Mouse (Mus musculus): ENCODE results near the gene Tnfsf12. TPM values are rescaled to one million over a fixed set of nuclear protein-coding genes. Genes with fewer than 3 reads are reported as not detected.

The Tnfsf12 gene
- polyA plus RNA-seq, 1 experiment from 2014 or later, result 2.4 TPM

- Histone ChIP-seq H3K27ac (ENCODE audit: low read depth, low read length) (no peak overlapping the region), H3K9ac (ENCODE audit: low read length) (no peak overlapping the region), H3K4me2 (ENCODE audit: low read depth, low read length, severe bottlenecking) (no peak overlapping the region), H3K9me3 (ENCODE audit: control insufficient read depth, low read length) (no peaks in the 10 kb centered on the region), H3K27me3 (ENCODE audit: control insufficient read depth, insufficient read depth, low read length) (no peaks in the 10 kb centered on the region), H3K4me3 (ENCODE audit: low read depth, low read length) (no peak overlapping the region), H3K36me3 (ENCODE audit: control insufficient read depth, insufficient read depth, low read length) (no peaks in the 10 kb centered on the region), H3K4me1 (replicated peaks; ENCODE audit: control insufficient read depth, insufficient read depth, low read length) (peaks cover 4% of the 10 kb centered on the region; the same call in 1 of the 2 replicates)
- ATAC-seq (replicated peaks; ENCODE audit: low FRiP score) (no peak), DNase-seq (ENCODE audit: low spot score) (no peak)
- WGBS, result 18% methylated on average over 4 of the region's 4 CpGs
Observed at GRCm38 (mm10) chr11:69686377-69686776, 9.3 kb downstream of the Tnfsf12 start.

DNA sequence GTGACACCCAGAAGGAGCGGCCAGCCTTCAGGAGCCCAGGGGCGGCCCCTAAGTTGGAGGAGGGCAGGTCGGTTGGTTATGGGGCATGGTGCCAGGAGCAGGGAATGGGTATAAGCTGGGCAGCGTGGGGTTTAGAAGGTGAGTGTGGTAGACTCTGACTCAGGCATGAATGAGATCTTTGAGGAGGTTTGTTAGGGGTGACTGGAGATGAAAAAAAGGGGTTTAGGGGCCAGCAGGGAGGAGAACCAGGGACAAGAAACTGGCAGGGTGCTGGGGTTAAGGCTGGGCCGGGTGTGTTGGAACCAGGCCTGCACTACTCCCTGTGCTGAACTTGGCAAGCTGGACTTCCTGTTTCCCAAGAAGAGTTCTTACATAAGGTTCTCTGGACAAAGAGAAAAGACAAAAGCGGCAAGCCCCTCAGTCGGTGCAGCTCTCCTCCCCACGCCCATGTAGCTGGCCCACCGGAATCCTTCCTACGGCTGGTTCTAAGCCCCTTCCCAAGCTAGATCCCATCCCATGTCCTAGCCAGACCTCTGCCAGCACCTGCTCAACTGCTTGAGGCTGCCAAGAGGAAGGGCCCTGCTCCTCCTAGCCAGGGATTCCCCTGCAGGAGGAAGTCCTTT, 10.0 kb downstream of the Tnfsf12 start, which contains the start of gene Tnfsf13:
TSS of gene Tnfsf13 (minus strand) at position 259 of the 623 bp plus-strand sequence.
- Histone ChIP-seq H3K4me1 (replicated peaks; ENCODE audit: control insufficient read depth, insufficient read depth, low read length) (peaks cover 9% of the 10 kb centered on the region; the same call in 1 of the 2 replicates), H3K4me2 (ENCODE audit: low read depth, low read length, severe bottlenecking) (no peak within 1 kb of the TSS), H3K4me3 (ENCODE audit: low read depth, low read length) (no peak within 1 kb of the TSS), H3K36me3 (ENCODE audit: control insufficient read depth, insufficient read depth, low read length) (no peaks in the 10 kb centered on the region), H3K27ac (ENCODE audit: low read depth, low read length) (no peak within 1 kb of the TSS), H3K9me3 (ENCODE audit: control insufficient read depth, low read length) (no peaks in the 10 kb centered on the region), H3K27me3 (ENCODE audit: control insufficient read depth, insufficient read depth, low read length) (no peaks in the 10 kb centered on the region), H3K9ac (ENCODE audit: low read length) (no peak within 1 kb of the TSS)
- 63% methylated on average over 10 of the region's 10 CpGs for WGBS
- DNase-seq (ENCODE audit: low spot score) (no peak), ATAC-seq (replicated peaks; ENCODE audit: low FRiP score) (no peak)

DNA sequence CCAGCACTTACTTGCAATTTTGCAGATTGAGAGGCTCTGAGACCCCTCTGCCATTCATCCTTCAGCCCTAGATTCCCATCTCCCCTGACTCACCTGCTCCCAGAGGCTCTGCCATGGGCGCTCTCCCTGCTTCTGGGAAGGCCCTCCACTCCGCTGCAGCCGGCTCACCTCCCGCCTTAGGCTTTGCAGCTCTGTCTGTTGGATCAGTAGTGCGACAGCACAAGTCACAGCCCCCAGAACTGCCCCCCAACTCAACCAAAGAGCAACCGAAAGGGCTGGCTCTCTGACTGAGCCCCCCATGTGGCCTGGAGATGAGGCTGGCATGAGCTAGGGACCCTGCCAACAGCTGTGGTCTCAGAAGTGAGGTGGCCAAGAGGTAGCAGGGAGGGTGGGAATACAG, 10.7 kb downstream of the Tnfsf12 start:
- peaks cover 2% of the 10 kb centered on the region; the same call in 1 of the 2 replicates for H3K36me3 ChIP-seq (ENCODE audit: control insufficient read depth, insufficient read depth, low read length)
- H3K27me3 ChIP-seq (ENCODE audit: control insufficient read depth, insufficient read depth, low read length), result no peaks in the 10 kb centered on the region
- H3K4me1 ChIP-seq (replicated peaks; ENCODE audit: control insufficient read depth, insufficient read depth, low read length), result peaks cover 12% of the 10 kb centered on the region; the same call in 1 of the 2 replicates
- ATAC-seq (replicated peaks; ENCODE audit: low FRiP score) (no peak), DNase-seq (ENCODE audit: low spot score) (no peak)
- no peak overlapping the region for H3K4me2 ChIP-seq (ENCODE audit: low read depth, low read length, severe bottlenecking)
- no peak overlapping the region for H3K9ac ChIP-seq (ENCODE audit: low read length)
- 84% methylated on average over 6 of the region's 6 CpGs for WGBS
- H3K4me3 ChIP-seq (ENCODE audit: low read depth, low read length), result no peak overlapping the region
- no peak overlapping the region for H3K27ac ChIP-seq (ENCODE audit: low read depth, low read length)
- no peaks in the 10 kb centered on the region for H3K9me3 ChIP-seq (ENCODE audit: control insufficient read depth, low read length)

DNA sequence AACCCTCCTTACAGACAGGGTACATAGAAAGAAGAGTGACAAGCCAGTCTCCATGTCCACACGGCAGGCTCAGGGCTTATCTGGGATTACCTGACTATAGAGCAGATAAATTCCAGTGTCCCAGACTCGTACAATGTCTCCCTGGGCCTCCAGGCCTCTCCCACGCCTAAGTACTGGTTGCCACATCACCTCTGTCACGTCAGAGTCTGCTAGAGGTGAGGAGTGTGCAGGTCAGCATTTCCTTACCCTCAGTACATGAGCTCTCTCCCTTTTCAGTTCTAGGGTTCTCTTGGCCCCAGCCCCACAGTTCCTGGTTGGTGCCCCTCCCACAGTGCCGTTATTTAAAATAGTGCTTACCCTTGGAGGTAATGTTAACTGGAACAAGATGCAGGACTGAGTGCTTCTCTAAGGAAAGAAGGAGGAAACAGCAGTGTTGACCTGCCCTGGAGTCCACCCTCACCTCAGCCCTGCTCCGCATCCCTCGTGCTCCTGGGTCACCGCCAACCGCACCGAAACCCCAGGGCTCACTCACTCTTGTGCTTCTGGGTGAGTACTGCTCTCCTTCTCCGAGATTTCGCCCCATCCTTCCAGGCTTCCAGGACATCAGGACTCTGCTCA, 11.4 kb downstream of the Tnfsf12 start:
- no peaks in the 10 kb centered on the region for H3K27me3 ChIP-seq (ENCODE audit: control insufficient read depth, insufficient read depth, low read length)
- H3K4me2 ChIP-seq (ENCODE audit: low read depth, low read length, severe bottlenecking), result no peak overlapping the region
- ATAC-seq (replicated peaks; ENCODE audit: low FRiP score), result no peak
- H3K4me1 ChIP-seq (replicated peaks; ENCODE audit: control insufficient read depth, insufficient read depth, low read length), result peaks cover 12% of the 10 kb centered on the region; the same call in 1 of the 2 replicates
- H3K27ac ChIP-seq (ENCODE audit: low read depth, low read length), result no peak overlapping the region
- no peak overlapping the region for H3K9ac ChIP-seq (ENCODE audit: low read length)
- WGBS, result 79% methylated on average over 12 of the region's 12 CpGs
- H3K36me3 ChIP-seq (ENCODE audit: control insufficient read depth, insufficient read depth, low read length), result peaks cover 2% of the 10 kb centered on the region; the same call in 1 of the 2 replicates
- H3K4me3 ChIP-seq (ENCODE audit: low read depth, low read length), result no peak overlapping the region
- DNase-seq (ENCODE audit: low spot score), result no peak
- H3K9me3 ChIP-seq (ENCODE audit: control insufficient read depth, low read length), result no peaks in the 10 kb centered on the region

DNA sequence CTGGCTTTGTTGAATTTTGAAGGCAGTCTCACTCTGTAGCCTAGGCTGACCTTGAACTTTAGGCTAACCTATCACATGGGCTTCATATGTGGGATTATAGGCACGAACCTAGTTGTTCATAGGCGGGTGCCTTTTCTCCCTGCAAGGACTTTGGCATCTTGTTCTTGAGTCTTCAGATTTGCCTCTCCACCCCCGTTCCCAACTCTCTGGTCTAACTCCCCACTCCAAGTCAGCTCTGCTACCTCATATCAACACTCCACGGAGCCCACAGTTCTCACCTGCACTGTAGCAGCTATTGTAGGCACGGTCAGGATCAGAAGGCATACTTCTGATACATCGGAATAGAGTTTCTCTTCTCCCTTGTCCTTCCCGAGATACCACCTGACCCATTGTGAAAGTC, 12.1 kb downstream of the Tnfsf12 start:
- peaks cover 2% of the 10 kb centered on the region; the same call in 1 of the 2 replicates for H3K36me3 ChIP-seq (ENCODE audit: control insufficient read depth, insufficient read depth, low read length)
- no peak for DNase-seq (ENCODE audit: low spot score)
- no peak overlapping the region for H3K27ac ChIP-seq (ENCODE audit: low read depth, low read length)
- no peak for ATAC-seq (replicated peaks; ENCODE audit: low FRiP score)
- no peak overlapping the region for H3K4me3 ChIP-seq (ENCODE audit: low read depth, low read length)
- WGBS, result 80% methylated on average over 7 of the region's 7 CpGs
- H3K9me3 ChIP-seq (ENCODE audit: control insufficient read depth, low read length), result no peaks in the 10 kb centered on the region
- no peaks in the 10 kb centered on the region for H3K27me3 ChIP-seq (ENCODE audit: control insufficient read depth, insufficient read depth, low read length)
- peaks cover 12% of the 10 kb centered on the region; the same call in 1 of the 2 replicates for H3K4me1 ChIP-seq (replicated peaks; ENCODE audit: control insufficient read depth, insufficient read depth, low read length)
- peak overlapping the region; percentile 32; the same call in 1 of the 2 replicates for H3K9ac ChIP-seq (ENCODE audit: low read length)
- H3K4me2 ChIP-seq (ENCODE audit: low read depth, low read length, severe bottlenecking), result no peak overlapping the region

DNA sequence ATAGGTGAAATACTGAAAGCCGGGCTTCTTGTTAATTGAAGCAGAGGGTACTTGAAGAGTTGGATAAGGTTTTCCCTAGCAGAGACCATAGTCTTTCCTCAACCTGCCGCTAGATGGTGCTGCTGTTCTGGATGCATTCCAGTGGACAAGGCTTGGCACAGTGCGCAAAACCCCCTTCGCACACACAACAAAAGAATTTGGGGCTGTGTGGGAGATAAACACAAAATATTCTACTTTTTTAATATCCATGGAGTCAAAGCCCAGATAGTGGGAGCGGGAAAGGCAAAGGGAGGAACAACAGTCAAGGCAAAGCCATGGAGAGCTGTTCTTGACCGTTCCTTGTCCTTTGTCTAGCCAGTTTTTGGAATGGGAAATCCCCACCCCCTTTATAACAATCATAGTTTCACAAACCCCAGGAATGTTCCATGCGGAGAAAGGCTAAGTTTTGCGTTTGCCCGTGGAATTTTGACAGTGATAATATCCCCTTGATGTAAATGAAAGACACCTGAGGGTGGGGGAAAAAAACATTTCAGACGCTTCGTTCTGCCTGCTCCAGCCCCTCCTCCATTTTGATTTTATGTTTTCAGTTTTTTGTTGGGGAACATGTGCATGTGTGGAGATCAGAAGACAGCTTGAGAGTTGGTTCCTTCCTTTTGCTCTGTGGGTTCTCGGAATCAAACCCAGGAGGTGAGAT, 12.7 kb downstream of the Tnfsf12 start:
- 26% methylated on average over 12 of the region's 12 CpGs for WGBS
- no peak overlapping the region for H3K4me3 ChIP-seq (ENCODE audit: low read depth, low read length)
- DNase-seq (ENCODE audit: low spot score), result peak; percentile 95
- peaks cover 12% of the 10 kb centered on the region; the same call in 1 of the 2 replicates for H3K4me1 ChIP-seq (replicated peaks; ENCODE audit: control insufficient read depth, insufficient read depth, low read length)
- peaks cover 2% of the 10 kb centered on the region; the same call in 1 of the 2 replicates for H3K36me3 ChIP-seq (ENCODE audit: control insufficient read depth, insufficient read depth, low read length)
- peak; percentile 45; the same call in 1 of the 2 replicates for ATAC-seq (replicated peaks; ENCODE audit: low FRiP score)
- H3K9me3 ChIP-seq (ENCODE audit: control insufficient read depth, low read length), result no peaks in the 10 kb centered on the region
- no peaks in the 10 kb centered on the region for H3K27me3 ChIP-seq (ENCODE audit: control insufficient read depth, insufficient read depth, low read length)
- no peak overlapping the region; the same call in 1 of the 2 replicates for H3K27ac ChIP-seq (ENCODE audit: low read depth, low read length)
- peak overlapping the region; percentile 94; the same call in 1 of the 2 replicates for H3K4me2 ChIP-seq (ENCODE audit: low read depth, low read length, severe bottlenecking)
- H3K9ac ChIP-seq (ENCODE audit: low read length), result peak overlapping the region; percentile 32

DNA sequence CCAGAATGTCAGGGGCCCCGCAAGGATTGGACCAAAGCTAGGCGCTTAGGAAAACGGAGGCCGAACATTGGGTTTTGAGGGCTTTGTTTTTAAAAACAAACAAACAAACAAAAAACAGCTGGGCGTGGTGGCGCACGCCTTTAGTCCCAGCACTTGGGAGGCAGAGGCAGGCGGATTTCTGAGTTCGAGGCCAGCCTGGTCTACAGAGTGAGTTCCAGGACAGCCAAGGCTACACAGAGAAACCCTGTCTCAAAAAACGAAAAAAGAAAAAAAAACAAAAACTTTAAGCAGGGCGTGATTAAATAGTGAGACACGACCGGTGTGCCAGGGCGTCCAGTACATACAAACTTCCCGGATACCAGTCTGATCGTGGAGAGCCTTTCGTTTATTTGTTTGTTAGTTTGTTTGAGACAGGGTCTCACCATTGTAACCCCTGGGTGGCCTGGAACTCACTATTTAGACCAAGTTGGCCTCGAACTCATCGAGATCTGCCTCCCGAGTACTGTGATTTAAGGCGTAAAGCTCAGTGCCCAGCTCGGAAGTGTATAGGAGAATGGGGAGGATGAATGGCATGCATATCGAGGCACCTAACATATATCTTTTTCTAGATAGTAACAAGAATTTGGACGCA, 13.3 kb downstream of the Tnfsf12 start:
- 30% methylated on average over 24 of the region's 24 CpGs for WGBS
- Histone ChIP-seq H3K9me3 (ENCODE audit: control insufficient read depth, low read length) (no peaks in the 10 kb centered on the region), H3K27ac (ENCODE audit: low read depth, low read length) (peak overlapping the region; percentile 92), H3K4me2 (ENCODE audit: low read depth, low read length, severe bottlenecking) (peak overlapping the region; percentile 94), H3K36me3 (ENCODE audit: control insufficient read depth, insufficient read depth, low read length) (peaks cover 2% of the 10 kb centered on the region; the same call in 1 of the 2 replicates), H3K9ac (ENCODE audit: low read length) (peak overlapping the region; percentile 83), H3K27me3 (ENCODE audit: control insufficient read depth, insufficient read depth, low read length) (no peaks in the 10 kb centered on the region), H3K4me3 (ENCODE audit: low read depth, low read length) (peak overlapping the region; percentile 85), H3K4me1 (replicated peaks; ENCODE audit: control insufficient read depth, insufficient read depth, low read length) (peaks cover 12% of the 10 kb centered on the region; the same call in 1 of the 2 replicates)
- ATAC-seq (replicated peaks; ENCODE audit: low FRiP score) (0 out of 2 replicates have a peak, but pooled peaks have one; percentile 38), DNase-seq (ENCODE audit: low spot score) (no peak)
